Mouse (Mus musculus): ENCODE measurements around the gene Gsdma. TPM values are rescaled to one million over a fixed set of nuclear protein-coding genes. Genes with fewer than 3 reads are reported as not detected.
"Not testable (repeated sequence)": the region's sequence is repeated elsewhere in the genome, so short reads cannot be mapped to it uniquely, and the experiment has no call there.

Gene Gsdma
- polyA plus RNA-seq, 1 experiment from 2014 or later, result not detected

- no peaks in the 10 kb centered on the region; the same call in 1 of the 2 replicates for H3K27me3 ChIP-seq
- no peak within 1 kb of the TSS for H3K4me2 ChIP-seq
- ATAC-seq, result no peak
- no peak within 1 kb of the TSS for H3K27ac ChIP-seq
- H3K36me3 ChIP-seq (ENCODE audit: poor library complexity, severe bottlenecking), result no peaks in the 10 kb centered on the region
- 73% methylated on average over 2 of the region's 2 CpGs for WGBS
- no peaks in the 10 kb centered on the region for H3K4me1 ChIP-seq
- H3K9ac ChIP-seq, result no peak within 1 kb of the TSS
- no peak within 1 kb of the TSS for H3K4me3 ChIP-seq
- no peaks in the 10 kb centered on the region for H3K9me3 ChIP-seq (replicated peaks)
Measured at GRCm38 (mm10) chr11:98646459-98646858, 17.7 kb upstream of the Gsdma start, which contains the start of gene Gsdma2. Gsdma2 (plus strand) TSS chr11:98646759.

DNA sequence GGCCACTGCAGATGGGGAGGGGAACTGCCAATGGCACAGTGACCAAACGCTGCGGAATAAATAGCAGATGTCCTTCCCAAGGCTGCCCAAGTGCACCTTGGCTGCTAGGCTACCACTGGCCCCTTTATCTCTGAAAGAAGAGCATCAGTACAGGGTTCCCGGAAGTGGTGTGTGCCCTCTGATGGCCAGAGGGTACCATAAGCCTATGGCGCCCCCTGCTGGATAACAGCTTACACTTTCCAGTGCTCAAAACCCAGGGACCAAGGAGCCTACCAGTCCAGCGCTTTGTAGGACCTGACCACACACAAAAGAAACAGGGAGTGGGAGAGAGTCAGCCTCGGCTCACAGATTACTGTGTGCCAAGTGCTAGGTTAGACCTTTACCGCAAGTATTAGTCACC is 9.1 kb upstream of the Gsdma start:
- H3K9me3 ChIP-seq (replicated peaks); H3K4me3 ChIP-seq; H3K4me1 ChIP-seq; H3K4me2 ChIP-seq; H3K27me3 ChIP-seq; H3K36me3 ChIP-seq (ENCODE audit: poor library complexity, severe bottlenecking); H3K9ac ChIP-seq; H3K27ac ChIP-seq; ATAC-seq: not testable (repeated sequence)
- 12% methylated on average over 7 of the region's 7 CpGs for WGBS

DNA sequence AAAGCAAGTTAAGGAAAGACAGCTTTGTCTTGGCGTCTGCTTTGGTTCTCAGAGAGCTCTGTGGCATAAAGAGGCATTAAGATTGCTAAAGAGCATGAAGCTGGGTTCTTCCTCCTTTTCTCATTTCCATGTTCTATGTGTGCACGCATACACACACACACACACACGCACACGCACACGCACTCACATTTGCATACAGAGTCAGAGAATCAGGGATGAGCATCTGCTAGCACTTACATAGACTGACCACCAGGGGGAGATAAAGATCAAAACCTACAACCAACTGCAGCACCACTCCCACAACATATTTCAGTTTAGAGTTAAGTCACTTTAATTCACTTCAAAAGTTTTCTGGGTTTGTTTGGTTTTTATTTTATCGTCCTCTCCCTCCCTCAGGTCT is 3.6 kb upstream of the Gsdma start:
- Histone ChIP-seq H3K4me2 (peak overlapping the region; percentile 18; the same call in 1 of the 2 replicates), H3K9ac (no peak overlapping the region), H3K9me3 (replicated peaks) (no peaks in the 10 kb centered on the region), H3K27me3 (0 out of 2 replicates have a peak, but pooled peaks cover 8% of the 10 kb centered on the region), H3K27ac (no peak overlapping the region), H3K4me3 (no peak overlapping the region), H3K4me1 (no peaks in the 10 kb centered on the region), H3K36me3 (ENCODE audit: poor library complexity, severe bottlenecking) (no peaks in the 10 kb centered on the region)
- ATAC-seq, result peak; percentile 65; the same call in 1 of the 2 replicates
- 10% methylated on average over 6 of the region's 6 CpGs for WGBS

DNA sequence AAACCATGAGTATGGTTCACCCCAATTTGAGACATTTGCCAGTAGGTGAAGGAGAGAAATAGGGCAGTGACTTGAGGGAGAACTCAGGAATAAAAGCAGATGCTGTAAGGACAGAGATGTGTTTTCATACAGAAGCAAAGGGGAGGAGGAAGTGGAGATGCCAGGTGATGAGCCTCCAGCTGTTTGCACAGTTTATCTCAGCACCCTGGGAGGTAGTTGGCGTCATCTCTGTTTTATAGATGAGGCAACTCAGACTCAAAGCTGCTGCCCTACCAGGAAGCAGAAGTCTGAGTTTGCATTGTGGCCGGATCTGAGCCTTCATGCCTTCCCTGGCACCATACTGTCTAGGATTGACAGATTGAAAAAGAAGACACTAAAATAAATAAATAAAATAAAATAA is 4.8 kb downstream of the Gsdma start:
- Histone ChIP-seq H3K4me2 (no peak overlapping the region), H3K9ac (no peak overlapping the region), H3K4me1 (no peaks in the 10 kb centered on the region), H3K4me3 (no peak overlapping the region), H3K27me3 (peaks cover 46% of the 10 kb centered on the region), H3K36me3 (ENCODE audit: poor library complexity, severe bottlenecking) (no peaks in the 10 kb centered on the region), H3K9me3 (replicated peaks) (no peaks in the 10 kb centered on the region), H3K27ac (no peak overlapping the region)
- no peak for ATAC-seq
- WGBS, result 81% methylated on average over 2 of the region's 2 CpGs

GRCm38 (mm10) chr11:98671284-98671815 is 7.2 kb downstream of the Gsdma start:
- ATAC-seq, result no peak
- Histone ChIP-seq H3K27ac (no peak overlapping the region), H3K27me3 (peaks cover 38% of the 10 kb centered on the region), H3K4me2 (no peak overlapping the region), H3K4me1 (no peaks in the 10 kb centered on the region), H3K36me3 (ENCODE audit: poor library complexity, severe bottlenecking) (no peaks in the 10 kb centered on the region), H3K9ac (no peak overlapping the region), H3K9me3 (replicated peaks) (no peaks in the 10 kb centered on the region), H3K4me3 (no peak overlapping the region)
- WGBS, result 71% methylated on average over 3 of the region's 3 CpGs

DNA sequence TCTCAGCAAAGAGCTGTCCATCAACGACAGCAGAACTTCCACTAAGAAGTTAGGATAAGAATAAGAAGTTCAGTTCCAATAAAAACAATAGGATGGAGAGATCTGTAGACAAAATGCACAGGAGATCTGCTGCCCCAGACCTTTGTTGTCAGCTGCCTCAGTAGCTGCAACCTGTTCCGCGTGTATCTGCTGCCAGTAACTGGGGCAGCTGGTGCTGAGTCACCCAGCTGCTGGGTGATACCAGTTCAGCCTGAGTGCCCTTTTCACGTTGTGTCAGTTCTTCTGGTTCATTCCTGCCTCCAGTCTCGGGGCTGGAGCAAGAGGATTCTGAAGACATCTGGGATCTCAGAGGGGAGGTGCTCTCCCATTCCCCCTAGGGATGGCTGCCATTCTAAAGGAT is 7.7 kb downstream of the Gsdma start:
- Histone ChIP-seq H3K27me3 (peaks cover 37% of the 10 kb centered on the region), H3K9ac (no peak overlapping the region), H3K27ac (no peak overlapping the region), H3K9me3 (replicated peaks) (no peaks in the 10 kb centered on the region), H3K4me2 (no peak overlapping the region), H3K4me3 (no peak overlapping the region), H3K4me1 (no peaks in the 10 kb centered on the region), H3K36me3 (ENCODE audit: poor library complexity, severe bottlenecking) (no peaks in the 10 kb centered on the region)
- no peak for ATAC-seq
- WGBS, result 68% methylated on average over 5 of the region's 5 CpGs

DNA sequence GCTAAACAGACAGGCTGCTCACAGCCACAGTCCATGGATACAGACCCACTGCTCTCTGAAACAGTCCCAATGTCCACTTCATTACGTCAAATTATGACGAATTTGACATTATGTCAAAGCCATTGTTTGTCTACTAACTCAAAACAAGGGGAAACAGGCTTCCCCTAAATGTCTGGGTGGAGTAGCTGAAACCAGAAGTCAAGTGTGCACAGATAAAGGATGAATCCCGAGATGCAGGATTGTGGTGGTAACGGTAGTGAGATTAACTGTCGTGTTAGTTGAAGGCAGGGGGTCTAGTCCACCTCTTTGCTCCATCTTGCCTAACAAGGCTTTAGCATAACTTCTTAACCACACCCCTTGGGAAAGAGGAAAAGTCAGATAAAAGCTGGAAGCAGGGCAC is 8.3 kb downstream of the Gsdma start:
- no peak overlapping the region for H3K4me3 ChIP-seq
- peaks cover 31% of the 10 kb centered on the region for H3K27me3 ChIP-seq
- no peak overlapping the region for H3K27ac ChIP-seq
- H3K4me2 ChIP-seq, result no peak overlapping the region
- ATAC-seq, result no peak
- H3K9me3 ChIP-seq (replicated peaks), result no peaks in the 10 kb centered on the region
- 88% methylated on average over 5 of the region's 5 CpGs for WGBS
- H3K9ac ChIP-seq, result no peak overlapping the region
- H3K4me1 ChIP-seq, result no peaks in the 10 kb centered on the region
- H3K36me3 ChIP-seq (ENCODE audit: poor library complexity, severe bottlenecking), result no peaks in the 10 kb centered on the region

DNA sequence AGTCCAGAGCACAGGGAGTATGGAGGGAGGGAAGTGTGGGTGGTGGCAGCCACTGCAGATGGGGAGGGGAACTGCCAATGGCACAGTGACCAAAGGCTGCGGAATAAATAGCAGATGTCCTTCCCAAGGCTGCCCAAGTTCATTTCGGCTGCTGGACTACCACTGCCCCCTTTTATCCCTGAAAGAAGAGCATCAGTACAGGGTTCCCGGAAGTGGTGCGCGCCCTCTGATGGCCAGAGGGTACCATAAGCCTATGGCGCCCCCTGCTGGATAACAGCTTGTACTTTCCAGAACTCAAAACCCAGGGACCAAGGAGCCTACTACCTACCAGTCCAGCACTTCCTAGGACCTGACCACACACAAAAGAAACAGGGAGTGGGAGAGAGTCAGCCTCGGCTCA is 9.0 kb downstream of the Gsdma start:
- not testable (repeated sequence) for ATAC-seq; H3K36me3 ChIP-seq (ENCODE audit: poor library complexity, severe bottlenecking); H3K9me3 ChIP-seq (replicated peaks); H3K27ac ChIP-seq; H3K4me1 ChIP-seq; H3K4me3 ChIP-seq; H3K9ac ChIP-seq
- peaks cover 24% of the 10 kb centered on the region for H3K27me3 ChIP-seq
- peak overlapping the region; percentile 34 for H3K4me2 ChIP-seq
- WGBS, result 5% methylated on average over 6 of the region's 7 CpGs

DNA sequence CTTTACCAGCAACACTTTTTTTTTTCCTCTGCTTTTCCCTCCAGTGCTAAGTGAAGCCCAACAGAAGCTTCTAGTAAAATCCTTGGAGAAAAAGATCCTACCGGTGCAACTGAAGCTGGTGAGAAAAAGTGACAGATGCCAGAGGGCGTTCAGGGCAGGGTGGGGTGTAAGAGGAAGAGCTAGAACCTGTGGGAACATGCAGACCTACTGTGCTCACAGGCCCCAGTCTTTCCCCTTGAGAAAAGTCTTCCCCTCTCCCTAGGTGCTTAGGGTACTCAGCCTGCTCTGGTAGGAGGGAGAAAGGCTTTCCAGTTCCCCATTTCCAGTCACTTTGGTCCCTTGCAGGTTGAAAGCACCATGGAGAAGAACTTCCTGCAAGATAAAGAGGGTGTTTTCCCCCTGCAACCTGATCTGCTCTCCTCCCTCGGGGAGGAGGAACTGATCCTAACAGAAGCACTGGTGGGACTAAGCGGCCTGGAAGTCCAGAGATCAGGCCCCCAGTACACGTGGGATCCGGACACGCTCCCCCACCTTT is 11.7 kb downstream of the Gsdma start:
- no peak for ATAC-seq
- H3K9ac ChIP-seq, result no peak overlapping the region
- WGBS, result 59% methylated on average over 7 of the region's 7 CpGs

GRCm38 (mm10) chr11:98680023-98680422 is 15.9 kb downstream of the Gsdma start:
- Histone ChIP-seq H3K4me3 (no peak overlapping the region), H3K4me1 (peaks cover 18% of the 10 kb centered on the region), H3K9me3 (replicated peaks) (no peaks in the 10 kb centered on the region), H3K4me2 (no peak overlapping the region), H3K27me3 (no peaks in the 10 kb centered on the region), H3K27ac (no peak overlapping the region), H3K36me3 (ENCODE audit: poor library complexity, severe bottlenecking) (peaks cover under 1% of the 10 kb centered on the region; the same call in 1 of the 2 replicates), H3K9ac (no peak overlapping the region)
- WGBS, result 94% methylated on average over 1 of the region's 1 CpGs
- ATAC-seq, result no peak

More for the DNA sequence above, 11.7 kb downstream of the Gsdma start:
- H3K4me2 ChIP-seq, result no peak overlapping the region
- no peak overlapping the region for H3K27ac ChIP-seq
- H3K4me3 ChIP-seq, result no peak overlapping the region
- H3K9me3 ChIP-seq (replicated peaks), result no peaks in the 10 kb centered on the region
- H3K36me3 ChIP-seq (ENCODE audit: poor library complexity, severe bottlenecking), result no peaks in the 10 kb centered on the region
- H3K4me1 ChIP-seq, result no peaks in the 10 kb centered on the region
- H3K27me3 ChIP-seq, result peaks cover 12% of the 10 kb centered on the region; the same call in 1 of the 2 replicates

GRCm38 (mm10) chr11:98680595-98680994 is 16.4 kb downstream of the Gsdma start:
- H3K4me1 ChIP-seq, result peaks cover 18% of the 10 kb centered on the region
- not testable (repeated sequence) for H3K9me3 ChIP-seq (replicated peaks); H3K4me3 ChIP-seq; H3K27ac ChIP-seq; H3K27me3 ChIP-seq; ATAC-seq; H3K36me3 ChIP-seq (ENCODE audit: poor library complexity, severe bottlenecking); H3K4me2 ChIP-seq; H3K9ac ChIP-seq
- 86% methylated on average over 4 of the region's 4 CpGs for WGBS

DNA sequence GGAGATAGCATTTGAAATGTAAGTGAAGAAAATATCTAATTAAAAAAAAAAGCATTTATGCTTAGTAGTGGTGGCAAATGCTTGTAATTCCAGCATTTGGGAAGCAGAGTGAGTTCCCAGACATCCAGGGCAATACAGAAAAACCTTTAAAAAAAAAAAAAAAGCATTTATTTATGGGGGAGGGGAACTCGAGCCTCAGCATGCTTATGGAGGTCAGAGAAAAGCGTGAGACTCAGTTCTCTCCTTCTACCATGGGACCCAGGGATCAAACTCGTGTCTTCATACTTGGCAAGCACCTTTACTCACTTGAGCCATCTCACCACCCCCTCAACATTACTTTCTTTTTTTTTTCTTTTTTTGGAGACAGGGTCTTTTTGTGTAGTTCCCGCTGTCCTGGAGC is 17.0 kb downstream of the Gsdma start:
- peaks cover 12% of the 10 kb centered on the region for H3K36me3 ChIP-seq (ENCODE audit: poor library complexity, severe bottlenecking)
- H3K4me2 ChIP-seq, result no peak overlapping the region; the same call in 1 of the 2 replicates
- H3K4me3 ChIP-seq, result no peak overlapping the region
- 89% methylated on average over 4 of the region's 4 CpGs for WGBS
- H3K9me3 ChIP-seq (replicated peaks), result no peaks in the 10 kb centered on the region
- ATAC-seq, result no peak
- no peak overlapping the region for H3K9ac ChIP-seq
- H3K4me1 ChIP-seq, result peaks cover 18% of the 10 kb centered on the region
- H3K27ac ChIP-seq, result no peak overlapping the region
- no peaks in the 10 kb centered on the region for H3K27me3 ChIP-seq
